Mouse (Mus musculus): Measurements from ENCODE around the gene Klhl36. TPM values are rescaled to one million over a fixed set of nuclear protein-coding genes. Genes with fewer than 3 reads are reported as not detected.
A peak's percentile ranks its signal among the peaks of the same experiment; 100 is the strongest.

Gene Klhl36
- total and polyA plus RNA-seq, 2 experiments = 5.2 to 11.3 TPM

GRCm38 (mm10) chr8:119888012-119888411, 25.9 kb downstream of the Klhl36 start:
- Histone ChIP-seq H3K79me2 (ENCODE audit: control insufficient read depth, insufficient read depth, low read length) (no peaks in the 10 kb centered on the region), H3K4me3 (ENCODE audit: insufficient read depth, low read depth, low read length) (no peak overlapping the region), H3K9ac (ENCODE audit: low read depth, low read length) (no peak overlapping the region), H3K27me3 (ENCODE audit: control insufficient read depth, insufficient read depth, low read length) (no peaks in the 10 kb centered on the region), H3K27ac (replicated peaks; ENCODE audit: insufficient read depth, low read depth, low read length) (no peak overlapping the region), H3K36me3 (ENCODE audit: control insufficient read depth, insufficient read depth, low read length) (no peaks in the 10 kb centered on the region), H3K4me1 (ENCODE audit: control insufficient read depth, insufficient read depth, low read length) (peaks cover 10% of the 10 kb centered on the region)
- WGBS = 92% methylated on average over 4 of the region's 4 CpGs
- no peak for DNase-seq (ENCODE audit: extremely low read depth, low read depth, low spot score)
- TF ChIP-seq CTCF (IDR thresholded peaks at IDR 0.05; ENCODE audit: low read depth, low read length) (no peak), POLR2A (IDR thresholded peaks at IDR 0.05; ENCODE audit: extremely low read depth, insufficient read depth, low read length) (no peak)

- no peak for TF ChIP-seq CTCF (IDR thresholded peaks at IDR 0.05; ENCODE audit: low read depth, low read length)
- no peak for TF ChIP-seq POLR2A (IDR thresholded peaks at IDR 0.05; ENCODE audit: extremely low read depth, insufficient read depth, low read length)
- H3K27me3 ChIP-seq (ENCODE audit: control insufficient read depth, insufficient read depth, low read length) = no peaks in the 10 kb centered on the region
Observed at GRCm38 (mm10) chr8:119897069-119897468, 35.0 kb downstream of the Klhl36 start.

GRCm38 (mm10) chr8:119897933-119898332, 35.9 kb downstream of the Klhl36 start:
- H3K4me3 ChIP-seq (ENCODE audit: insufficient read depth, low read depth, low read length) = no peak overlapping the region
- H3K36me3 ChIP-seq (ENCODE audit: control insufficient read depth, insufficient read depth, low read length) = no peaks in the 10 kb centered on the region
- DNase-seq (ENCODE audit: extremely low read depth, low read depth, low spot score) = peak; percentile 22
- H3K79me2 ChIP-seq (ENCODE audit: control insufficient read depth, insufficient read depth, low read length) = no peaks in the 10 kb centered on the region
- WGBS = 35% methylated on average over 13 of the region's 13 CpGs
- no peaks in the 10 kb centered on the region for H3K27me3 ChIP-seq (ENCODE audit: control insufficient read depth, insufficient read depth, low read length)
- TF ChIP-seq POLR2A (IDR thresholded peaks at IDR 0.05; ENCODE audit: extremely low read depth, insufficient read depth, low read length) = no peak
- no peak for TF ChIP-seq CTCF (IDR thresholded peaks at IDR 0.05; ENCODE audit: low read depth, low read length)
- H3K4me1 ChIP-seq (ENCODE audit: control insufficient read depth, insufficient read depth, low read length) = peaks cover 10% of the 10 kb centered on the region; the same call in 1 of the 2 replicates
- H3K27ac ChIP-seq (replicated peaks; ENCODE audit: insufficient read depth, low read depth, low read length) = no peak overlapping the region
- H3K9ac ChIP-seq (ENCODE audit: low read depth, low read length) = no peak overlapping the region

More at GRCm38 (mm10) chr8:119897069-119897468, 35.0 kb downstream of the Klhl36 start:
- WGBS = 81% methylated on average over 4 of the region's 4 CpGs
- H3K9ac ChIP-seq (ENCODE audit: low read depth, low read length) = no peak overlapping the region
- DNase-seq (ENCODE audit: extremely low read depth, low read depth, low spot score) = peak; percentile 29
- H3K4me3 ChIP-seq (ENCODE audit: insufficient read depth, low read depth, low read length) = no peak overlapping the region
- peaks cover 10% of the 10 kb centered on the region; the same call in 1 of the 2 replicates for H3K4me1 ChIP-seq (ENCODE audit: control insufficient read depth, insufficient read depth, low read length)
- no peaks in the 10 kb centered on the region for H3K79me2 ChIP-seq (ENCODE audit: control insufficient read depth, insufficient read depth, low read length)
- H3K27ac ChIP-seq (replicated peaks; ENCODE audit: insufficient read depth, low read depth, low read length) = 0 out of 2 replicates have a peak overlapping the region, but pooled peaks have one; percentile 5
- no peaks in the 10 kb centered on the region for H3K36me3 ChIP-seq (ENCODE audit: control insufficient read depth, insufficient read depth, low read length)

- DNase-seq (ENCODE audit: extremely low read depth, low read depth, low spot score) = peak; percentile 82
- no peaks in the 10 kb centered on the region for H3K27me3 ChIP-seq (ENCODE audit: control insufficient read depth, insufficient read depth, low read length)
- H3K4me3 ChIP-seq (ENCODE audit: insufficient read depth, low read depth, low read length) = no peak overlapping the region
- no peaks in the 10 kb centered on the region for H3K79me2 ChIP-seq (ENCODE audit: control insufficient read depth, insufficient read depth, low read length)
- H3K9ac ChIP-seq (ENCODE audit: low read depth, low read length) = peak overlapping the region; percentile 8; the same call in 1 of the 2 replicates
- peak overlapping the region; percentile 32; the same call in 1 of the 2 replicates for H3K27ac ChIP-seq (replicated peaks; ENCODE audit: insufficient read depth, low read depth, low read length)
- TF ChIP-seq CTCF (IDR thresholded peaks at IDR 0.05; ENCODE audit: low read depth, low read length) (no peak), POLR2A (IDR thresholded peaks at IDR 0.05; ENCODE audit: extremely low read depth, insufficient read depth, low read length) (no peak)
- H3K36me3 ChIP-seq (ENCODE audit: control insufficient read depth, insufficient read depth, low read length) = no peaks in the 10 kb centered on the region
- H3K4me1 ChIP-seq (ENCODE audit: control insufficient read depth, insufficient read depth, low read length) = peaks cover 10% of the 10 kb centered on the region; the same call in 1 of the 2 replicates
- 26% methylated on average over 3 of the region's 3 CpGs for WGBS
Observed at GRCm38 (mm10) chr8:119901349-119901748, 39.3 kb downstream of the Klhl36 start.

- no peaks in the 10 kb centered on the region for H3K27me3 ChIP-seq (ENCODE audit: control insufficient read depth, insufficient read depth, low read length)
- DNase-seq (ENCODE audit: extremely low read depth, low read depth, low spot score) = no peak
- TF ChIP-seq CTCF (IDR thresholded peaks at IDR 0.05; ENCODE audit: low read depth, low read length) (no peak), POLR2A (IDR thresholded peaks at IDR 0.05; ENCODE audit: extremely low read depth, insufficient read depth, low read length) (no peak)
- no peak overlapping the region for H3K4me3 ChIP-seq (ENCODE audit: insufficient read depth, low read depth, low read length)
- no peak overlapping the region for H3K9ac ChIP-seq (ENCODE audit: low read depth, low read length)
- H3K27ac ChIP-seq (replicated peaks; ENCODE audit: insufficient read depth, low read depth, low read length) = no peak overlapping the region
- H3K79me2 ChIP-seq (ENCODE audit: control insufficient read depth, insufficient read depth, low read length) = no peaks in the 10 kb centered on the region
- H3K36me3 ChIP-seq (ENCODE audit: control insufficient read depth, insufficient read depth, low read length) = no peaks in the 10 kb centered on the region
- 80% methylated on average over 8 of the region's 8 CpGs for WGBS
- peaks cover 9% of the 10 kb centered on the region; the same call in 1 of the 2 replicates for H3K4me1 ChIP-seq (ENCODE audit: control insufficient read depth, insufficient read depth, low read length)
Observed at GRCm38 (mm10) chr8:119901952-119902351, 39.9 kb downstream of the Klhl36 start.

- Histone ChIP-seq H3K27ac (replicated peaks; ENCODE audit: insufficient read depth, low read depth, low read length) (no peak overlapping the region), H3K9ac (ENCODE audit: low read depth, low read length) (no peak overlapping the region), H3K27me3 (ENCODE audit: control insufficient read depth, insufficient read depth, low read length) (no peaks in the 10 kb centered on the region), H3K36me3 (ENCODE audit: control insufficient read depth, insufficient read depth, low read length) (no peaks in the 10 kb centered on the region), H3K4me3 (ENCODE audit: insufficient read depth, low read depth, low read length) (no peak overlapping the region), H3K79me2 (ENCODE audit: control insufficient read depth, insufficient read depth, low read length) (no peaks in the 10 kb centered on the region), H3K4me1 (ENCODE audit: control insufficient read depth, insufficient read depth, low read length) (peaks cover 2% of the 10 kb centered on the region; the same call in 1 of the 2 replicates)
- WGBS = 73% methylated on average over 12 of the region's 12 CpGs
- DNase-seq (ENCODE audit: extremely low read depth, low read depth, low spot score) = no peak
- TF ChIP-seq POLR2A (IDR thresholded peaks at IDR 0.05; ENCODE audit: extremely low read depth, insufficient read depth, low read length) = no peak
- TF ChIP-seq CTCF (IDR thresholded peaks at IDR 0.05; ENCODE audit: low read depth, low read length) = no peak
Observed at GRCm38 (mm10) chr8:119904323-119904911, 42.4 kb downstream of the Klhl36 start.

Measured in liver, adult 2 months (tissue).